Mouse (Mus musculus) forebrain, embryonic 14.5 days (tissue): ENCODE results near the gene Smpdl3a. TPM values are rescaled to one million over a fixed set of nuclear protein-coding genes. Genes with fewer than 3 reads are reported as not detected.
A peak's percentile ranks its signal among the peaks of the same experiment; 100 is the strongest.

Source experiments
- ATAC-seq: fragments of 200-750 bp; cut with Nextera tagmentation; 2 replicates; pipeline ENCODE4 v1.8.0; 2017; ENCODE audit warnings: mild to moderate bottlenecking, moderate library complexity
- DNase-seq: peaks from one replicate; pipeline ENCODE4 v3.0.0-alpha.2; 2015; ENCODE audit warnings: low spot score
- H3K27ac ChIP-seq: fragments of 300-500 bp; sonication (generic); 2 replicates; pipeline ENCODE4 v1.5.1; 2014; ENCODE audit warnings: low read depth, mild to moderate bottlenecking, control low read depth, low read length, moderate library complexity
- H3K27me3 ChIP-seq: fragments of 300-500 bp; sonication (generic); replicated peaks from 2 replicates; pipeline ENCODE4 v1.6.1; 2014; ENCODE audit warnings: low read length, control low read depth, mixed read lengths; ENCODE audit not compliant: control insufficient read depth, insufficient read depth
- H3K36me3 ChIP-seq: fragments of 300-500 bp; sonication (generic); 2 replicates; pipeline ENCODE4 v1.6.1; 2014; ENCODE audit warnings: low read length, control low read depth; ENCODE audit not compliant: control insufficient read depth, insufficient read depth
- H3K4me1 ChIP-seq: fragments of 300-500 bp; sonication (generic); 2 replicates; pipeline ENCODE4 v1.6.1; 2014; ENCODE audit warnings: antibody characterized with exemption, low read length, control low read depth; ENCODE audit not compliant: control insufficient read depth, insufficient read depth
- H3K4me2 ChIP-seq: fragments of 300-500 bp; sonication (generic); 2 replicates; pipeline ENCODE4 v1.6.1; 2014; ENCODE audit warnings: mild to moderate bottlenecking, control low read depth, low read length
- H3K4me3 ChIP-seq: fragments of 300-500 bp; sonication (generic); 2 replicates; pipeline ENCODE4 v1.5.1; 2014; ENCODE audit warnings: low read depth, low read length, control low read depth
- H3K9ac ChIP-seq: fragments of 300-500 bp; sonication (generic); 2 replicates; pipeline ENCODE4 v1.6.1; 2014; ENCODE audit warnings: mild to moderate bottlenecking, low read length, control low read depth, moderate library complexity
- H3K9me3 ChIP-seq: fragments of 300-500 bp; sonication (generic); replicated peaks from 2 replicates; pipeline ENCODE4 v1.6.1; 2016; ENCODE audit warnings: low read length, control low read depth, mixed read lengths; ENCODE audit not compliant: control insufficient read depth
- WGBS: fragments of 180-500 bp; shearing (Covaris S2); extraction: QIAGEN DNeasy Blood & Tissue Kit; methylation state at CpG from one replicate; pipeline ENCODE4 v1.1.7; 2014; 5-methylcytosine and 5-hydroxymethylcytosine counted together
- polyA plus RNA-seq: library from polyadenylated mRNA; unstranded; fragments of >200 nt; fragmentation: Nextera tagmentation; extraction: Ambion mirVana; gene quantifications from 2 replicates; pipeline ENCODE4 v1.2.1, GENCODE M21; 2014

The Smpdl3a gene
- polyA plus RNA-seq, 1 experiment from 2014 or later = 19.9 TPM

DNA sequence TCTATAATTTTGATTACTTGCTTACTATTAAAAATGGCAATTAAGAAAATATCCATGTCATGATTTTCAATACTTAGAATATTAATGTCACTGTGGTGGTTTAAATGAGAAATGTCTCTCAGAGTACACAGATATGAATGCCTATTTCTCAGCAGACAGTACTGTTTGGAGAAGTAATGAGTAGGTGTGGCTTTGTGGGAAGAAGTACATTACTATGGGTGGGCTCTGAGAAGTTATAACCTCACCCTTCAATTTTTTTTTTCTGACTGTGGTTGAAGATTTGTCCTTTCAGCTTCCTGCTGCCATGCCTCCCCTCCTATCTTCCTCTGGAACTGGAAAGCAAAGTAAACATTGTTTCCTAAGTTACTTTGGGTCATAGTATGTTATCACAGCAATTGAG, 41.8 kb downstream of the Smpdl3a start:
- Histone ChIP-seq H3K9me3 (no peaks in the 10 kb centered on the region), H3K4me3 (no peak overlapping the region), H3K27me3 (no peaks in the 10 kb centered on the region), H3K36me3 (no peaks in the 10 kb centered on the region), H3K4me1 (no peaks in the 10 kb centered on the region), H3K4me2 (no peak overlapping the region), H3K9ac (no peak overlapping the region), H3K27ac (no peak overlapping the region)
- ATAC-seq = no peak
- no peak for DNase-seq

DNA sequence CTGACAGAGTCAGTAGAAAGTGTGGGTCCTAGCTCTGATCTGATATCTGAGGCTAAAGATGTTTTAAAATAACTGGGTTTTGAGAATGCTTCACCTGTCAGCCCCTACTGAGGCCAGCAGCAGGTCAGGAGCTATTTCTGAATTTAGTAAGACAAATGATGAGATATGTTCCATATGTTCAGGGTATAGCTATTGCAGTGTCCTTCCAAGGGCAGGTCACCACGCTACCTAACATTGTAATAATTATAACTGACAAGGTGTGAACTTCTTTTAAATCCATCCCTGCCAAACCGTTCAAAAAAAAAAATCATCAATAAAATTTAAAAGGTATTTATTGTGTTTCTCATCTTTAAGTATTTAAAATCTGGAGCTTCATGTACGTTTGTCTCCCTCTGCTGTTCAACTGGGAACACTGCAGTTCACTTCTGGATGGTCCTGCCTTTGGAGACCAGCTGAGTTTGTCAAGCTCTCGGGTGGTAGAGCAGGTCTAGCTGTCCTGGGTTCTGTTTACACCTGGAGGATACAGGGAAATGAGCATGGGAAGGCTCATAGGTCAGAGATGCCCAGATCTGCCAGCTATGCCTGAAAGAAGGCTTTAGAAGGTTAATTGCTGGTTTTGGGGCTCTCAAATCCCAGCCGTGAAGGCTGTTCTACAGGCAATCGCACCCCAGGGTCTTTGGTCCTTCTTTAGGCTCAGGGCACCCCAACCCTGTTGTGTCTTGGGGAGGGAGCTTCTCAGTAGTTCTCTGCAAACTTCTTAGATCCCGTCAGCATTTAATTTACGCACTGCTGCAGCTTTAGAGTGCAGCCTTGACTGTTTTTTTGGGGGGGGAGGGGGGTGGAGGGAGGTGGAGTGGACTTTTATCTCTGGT, 47.7 kb downstream of the Smpdl3a start:
- H3K27me3 ChIP-seq = no peaks in the 10 kb centered on the region
- WGBS = 37% methylated on average over 8 of the region's 8 CpGs
- H3K4me3 ChIP-seq = no peak overlapping the region
- ATAC-seq = peak; percentile 83
- no peak overlapping the region for H3K4me2 ChIP-seq
- peak; percentile 85 for DNase-seq
- H3K4me1 ChIP-seq = no peaks in the 10 kb centered on the region
- no peaks in the 10 kb centered on the region for H3K36me3 ChIP-seq
- no peak overlapping the region for H3K27ac ChIP-seq
- no peaks in the 10 kb centered on the region for H3K9me3 ChIP-seq
- no peak overlapping the region for H3K9ac ChIP-seq

DNA sequence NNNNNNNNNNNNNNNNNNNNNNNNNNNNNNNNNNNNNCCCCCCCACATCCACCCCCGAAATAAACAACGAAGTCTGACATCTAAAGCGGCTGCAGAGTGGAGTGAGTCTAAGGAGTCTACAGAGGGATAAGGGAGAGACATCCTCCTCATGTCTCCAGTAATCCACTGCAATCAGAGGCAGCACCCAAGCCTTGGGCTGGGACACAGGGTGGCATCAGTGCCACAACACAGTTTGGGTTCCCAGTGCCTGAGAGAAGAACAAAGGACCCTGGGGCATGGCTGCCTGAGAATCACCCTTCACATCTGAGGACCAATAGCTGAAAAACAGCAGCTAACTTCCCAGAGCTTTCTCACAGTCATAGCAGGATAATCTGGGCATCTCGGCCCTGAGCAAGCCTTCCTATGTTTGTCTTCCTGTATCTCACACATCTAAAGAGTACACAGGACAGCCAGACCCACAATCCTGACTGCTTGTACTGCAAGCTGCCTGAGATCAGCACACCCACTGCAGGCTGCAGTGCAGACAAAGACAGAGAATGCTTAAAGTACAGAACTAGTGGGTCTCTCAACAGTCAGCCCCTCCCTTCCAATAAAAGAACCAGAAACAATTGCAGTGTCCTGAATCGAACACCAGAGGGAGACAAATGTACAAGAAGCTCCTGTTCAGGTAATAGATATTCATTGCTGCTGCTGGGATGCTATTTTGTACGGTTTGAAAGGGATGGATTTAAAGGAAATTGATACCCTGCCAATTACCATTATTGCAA, 54.0 kb downstream of the Smpdl3a start:
- peak; percentile 87 for DNase-seq
- ATAC-seq = peak; percentile 85
- WGBS = 59% methylated on average over 5 of the region's 6 CpGs
- Histone ChIP-seq H3K9me3 (no peaks in the 10 kb centered on the region), H3K4me1 (no peaks in the 10 kb centered on the region), H3K36me3 (no peaks in the 10 kb centered on the region), H3K9ac (no peak overlapping the region), H3K4me3 (no peak overlapping the region), H3K27me3 (no peaks in the 10 kb centered on the region), H3K4me2 (no peak overlapping the region), H3K27ac (no peak overlapping the region)

Other genes starting within 250 kb of the Smpdl3a start
- gene Pkib, start 162.4 kb upstream of the Smpdl3a start, polyA plus RNA-seq = 0.60 and 2.3 TPM in 2 replicates
- 1,519 and 1,568 TPM in 2 replicates for gene Fabp7, start 9.5 kb upstream of the Smpdl3a start, polyA plus RNA-seq